Mouse (Mus musculus): ENCODE results near the gene Cbx4. TPM values are rescaled to one million over a fixed set of nuclear protein-coding genes. Genes with fewer than 3 reads are reported as not detected.
A peak's percentile ranks its signal among the peaks of the same experiment; 100 is the strongest.

Gene Cbx4
- 1 to 10 TPM; 6.2 to 9.1 TPM for total RNA-seq (2021)
- long read RNA-seq, experiment 1, full-length matches to known transcripts: 13 of 18 reads
- long read RNA-seq, experiment 1, partial matches to known transcripts: 0 of 18 reads
- long read RNA-seq, experiment 1, other reads (novel, unspliced or antisense): 5 of 18 reads
- long read RNA-seq, experiment 2, full-length matches to known transcripts: 10 of 13 reads
- long read RNA-seq, experiment 2, partial matches to known transcripts: 1 of 13 reads
- long read RNA-seq, experiment 2, other reads (novel, unspliced or antisense): 2 of 13 reads

GRCm38 (mm10) chr11:119086144-119086971, at the start of gene Cbx4:
TSS of gene Cbx4 (minus strand) at chr11:119086221.
- DNase-seq: peak; percentile 90

DNA sequence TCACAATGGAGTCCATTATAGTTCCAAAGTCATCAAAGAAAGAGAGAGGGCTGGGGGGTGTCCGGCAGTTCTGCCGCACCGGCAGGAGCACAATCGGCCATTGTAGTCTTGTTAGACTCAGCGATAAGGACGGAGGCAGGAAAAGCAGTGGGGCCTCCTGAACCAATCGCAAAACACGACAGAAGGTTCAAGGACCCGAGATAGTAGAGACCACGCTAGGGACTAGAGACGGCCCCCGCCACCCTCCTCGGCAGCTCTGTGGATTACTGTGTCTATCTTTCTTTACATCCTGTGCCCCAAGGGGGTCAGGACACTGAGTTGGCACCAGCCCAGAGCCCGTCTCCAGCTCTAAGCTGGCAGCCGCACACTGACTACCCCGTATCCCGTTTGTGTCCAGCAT, 48.6 kb upstream of the Cbx4 start:
- DNase-seq: no peak

DNA sequence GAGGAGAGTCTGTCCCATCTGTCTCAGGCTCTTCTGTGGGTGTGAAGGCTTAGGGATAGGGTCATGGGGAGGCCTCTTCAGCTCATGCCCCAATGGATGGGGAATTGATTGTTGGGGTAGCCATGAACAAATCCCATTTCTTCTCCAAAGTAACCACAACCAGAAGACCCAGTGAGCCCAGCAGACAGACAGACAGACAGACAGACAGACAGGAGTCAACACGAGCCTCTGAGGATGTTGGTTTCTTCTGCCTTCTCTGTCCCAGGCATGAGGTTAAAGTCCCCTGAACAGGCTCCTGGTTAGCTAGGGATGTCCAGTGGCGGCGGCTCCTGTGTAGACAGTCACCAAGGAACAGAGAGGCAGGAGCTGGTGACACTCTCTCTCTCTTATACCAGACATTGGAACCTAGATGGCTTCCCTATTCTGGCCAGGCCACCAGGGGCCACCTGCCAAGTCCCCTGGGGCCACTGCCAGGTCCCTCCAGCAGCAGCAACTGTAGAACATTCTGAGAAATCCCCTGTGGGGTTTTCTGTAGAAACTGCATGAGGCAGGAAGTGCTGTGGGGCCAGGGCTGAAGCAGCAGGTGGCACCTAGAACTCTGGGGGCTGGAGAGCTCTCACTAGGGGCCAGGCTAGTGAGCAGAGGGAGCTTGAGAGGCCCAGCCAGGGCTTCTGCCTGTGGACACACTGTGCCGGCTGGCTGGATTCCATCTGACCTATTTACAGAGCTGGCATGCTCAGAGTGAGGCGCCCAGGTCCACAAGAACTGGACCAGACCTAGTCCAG, 47.6 kb upstream of the Cbx4 start:
- peak; percentile 63 for DNase-seq

- no peak for DNase-seq
Measured at GRCm38 (mm10) chr11:119132198-119133035, 46.4 kb upstream of the Cbx4 start.

DNA sequence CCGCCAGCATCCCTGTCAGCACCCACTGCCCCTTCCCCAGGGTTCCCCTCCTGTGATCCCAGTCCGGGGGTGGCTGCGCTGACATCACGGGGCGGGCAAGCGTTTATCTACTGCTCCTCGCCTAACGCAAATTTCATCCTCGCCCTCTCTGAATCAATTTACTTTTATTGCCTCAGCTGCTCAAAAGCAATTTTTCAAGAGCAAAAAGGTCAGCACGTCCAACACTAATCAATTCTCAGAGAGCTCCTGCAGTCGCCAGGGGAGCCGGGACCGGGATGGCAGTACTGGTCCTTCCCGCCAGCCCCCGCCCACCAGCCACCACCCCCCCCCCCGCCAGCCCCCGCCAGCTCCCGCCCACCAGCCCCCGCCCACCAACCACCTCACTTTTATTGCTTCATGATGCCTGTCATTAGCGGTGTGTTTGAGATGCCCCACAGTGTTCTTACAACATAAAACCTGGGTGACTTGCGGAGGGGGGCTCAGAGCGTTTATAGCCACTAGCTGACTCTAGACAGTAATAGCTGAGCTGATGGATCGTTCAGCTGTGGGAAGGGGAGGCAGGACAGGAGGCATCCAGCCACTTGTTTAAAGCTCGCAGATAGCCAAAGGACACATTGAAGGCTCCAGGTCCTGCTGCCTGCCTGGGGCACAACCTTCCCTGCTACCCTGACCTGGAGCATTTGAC, 44.2 kb upstream of the Cbx4 start:
- no peak for DNase-seq

- no peak for DNase-seq
Measured at GRCm38 (mm10) chr11:119129281-119130058, 43.4 kb upstream of the Cbx4 start.

DNA sequence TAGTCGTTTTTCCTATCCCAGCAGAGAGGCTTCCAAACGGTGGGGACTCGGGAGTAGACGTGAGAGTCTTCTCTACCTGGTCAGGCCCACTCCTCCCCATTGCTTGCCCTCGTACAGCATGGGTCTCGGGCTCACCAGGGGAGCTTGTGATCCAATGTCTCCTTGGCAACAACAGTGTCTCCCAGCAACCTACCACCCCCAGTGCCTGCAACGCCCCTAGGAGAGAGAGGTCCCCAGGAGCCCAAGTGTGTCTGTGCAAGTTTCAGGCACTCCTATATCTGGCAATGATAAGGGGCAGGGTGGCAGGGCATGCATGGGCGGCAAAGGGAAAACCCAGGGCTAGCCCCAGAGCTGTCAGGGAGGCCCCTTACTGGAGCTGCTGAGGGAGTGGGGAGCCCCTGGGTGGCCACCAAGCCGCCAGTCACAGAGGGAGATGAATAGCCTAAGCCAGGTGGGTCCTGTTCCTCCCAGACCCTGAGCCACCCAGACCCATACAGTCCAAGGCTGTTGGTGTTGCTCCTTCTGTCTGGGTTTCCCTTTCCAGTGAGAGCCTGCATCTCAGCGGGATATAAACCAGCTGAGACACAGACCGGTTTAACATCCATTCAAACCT, 42.8 kb upstream of the Cbx4 start:
- DNase-seq: no peak

- peak; percentile 64 for DNase-seq
Measured at GRCm38 (mm10) chr11:119127686-119128473, 41.9 kb upstream of the Cbx4 start.

DNA sequence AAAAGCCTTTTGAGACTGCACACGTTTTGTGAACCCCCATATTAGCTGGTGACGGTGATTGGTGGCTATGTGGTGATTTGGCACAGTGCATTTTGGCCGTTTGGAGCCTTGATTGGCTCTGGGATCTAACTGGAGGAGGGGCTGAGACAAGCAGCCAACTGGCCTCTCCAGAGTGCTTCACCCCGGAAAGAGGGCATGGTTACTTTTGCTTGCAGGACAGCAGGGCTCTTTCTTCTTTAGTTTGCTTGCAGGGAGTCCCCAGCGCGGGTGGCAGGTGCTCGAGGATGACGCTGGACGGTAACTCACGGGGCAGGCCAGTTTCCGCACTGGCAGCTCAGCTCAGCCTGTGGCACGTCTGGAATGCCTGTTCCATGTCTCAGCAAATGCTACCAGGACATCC, 41.1 kb upstream of the Cbx4 start:
- peak; percentile 26 for DNase-seq

DNA sequence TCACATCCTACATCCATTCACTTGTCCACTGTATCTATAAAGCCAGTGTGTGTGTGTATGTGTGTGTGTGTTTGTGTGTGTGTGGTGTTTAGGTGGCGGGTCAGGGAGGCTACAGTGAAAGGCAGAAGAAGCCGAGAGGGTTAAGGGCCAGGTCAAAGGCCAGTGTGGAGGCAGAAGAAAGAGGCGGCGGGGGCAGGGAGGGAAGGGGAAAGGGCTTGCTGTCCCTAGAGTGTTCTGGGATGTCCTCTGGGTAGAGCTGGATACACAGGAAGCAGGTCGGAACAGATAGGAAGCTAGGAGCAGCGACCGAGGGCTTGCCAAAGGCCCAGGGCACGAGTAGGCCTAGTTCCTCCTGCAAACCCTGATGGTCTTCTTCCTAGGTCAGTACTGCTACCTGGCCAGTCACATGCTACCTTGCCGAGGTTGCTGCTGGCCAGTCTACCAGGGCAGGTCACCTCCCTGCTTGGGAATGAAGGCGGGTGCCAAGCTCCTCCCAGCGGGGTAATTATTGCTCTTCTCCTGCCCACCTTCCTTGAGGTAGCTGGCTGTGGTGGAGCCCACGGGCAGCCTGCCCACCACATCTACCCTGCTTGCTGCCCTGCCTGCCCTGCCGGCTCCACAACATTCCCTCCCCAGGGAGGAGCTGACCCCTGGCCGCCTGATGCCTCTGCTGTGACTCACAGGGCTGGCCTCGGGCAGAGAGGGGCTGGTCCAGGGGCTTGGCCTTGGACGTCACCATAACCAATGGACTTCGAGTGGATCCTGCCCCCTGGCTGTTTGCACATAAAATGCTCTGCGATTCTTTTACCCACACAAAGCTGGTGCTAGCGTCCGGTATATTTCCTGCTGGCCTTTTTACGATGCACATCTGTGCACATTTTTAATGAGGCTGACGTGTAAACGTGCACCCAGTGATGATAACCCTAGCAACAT, 40.2 kb upstream of the Cbx4 start:
- DNase-seq: peak; percentile 75

- peak; percentile 47 for DNase-seq
Measured at GRCm38 (mm10) chr11:119124536-119124935, 38.5 kb upstream of the Cbx4 start.

- no peak for DNase-seq
Measured at GRCm38 (mm10) chr11:119123522-119124319, 37.7 kb upstream of the Cbx4 start.

DNA sequence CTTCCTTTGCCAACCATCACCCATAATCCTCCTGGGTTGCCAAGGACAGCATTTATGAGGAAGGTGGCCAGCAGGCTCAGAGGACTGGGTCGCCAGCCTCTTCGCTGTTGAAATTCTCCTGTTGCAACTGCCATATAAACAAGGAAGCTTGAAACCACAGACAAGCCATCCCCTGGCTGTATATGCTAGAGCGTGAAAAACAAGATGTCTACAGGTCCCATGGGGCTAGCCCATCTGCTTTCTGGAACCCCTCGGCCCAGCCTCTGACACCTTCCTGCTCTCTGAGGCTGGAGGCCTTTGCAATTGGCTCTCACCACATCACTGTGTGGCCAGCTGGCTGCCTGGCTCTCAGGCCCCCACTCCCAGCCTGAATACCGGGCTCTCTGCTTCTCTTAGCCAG, 36.4 kb upstream of the Cbx4 start:
- no peak for DNase-seq

DNA sequence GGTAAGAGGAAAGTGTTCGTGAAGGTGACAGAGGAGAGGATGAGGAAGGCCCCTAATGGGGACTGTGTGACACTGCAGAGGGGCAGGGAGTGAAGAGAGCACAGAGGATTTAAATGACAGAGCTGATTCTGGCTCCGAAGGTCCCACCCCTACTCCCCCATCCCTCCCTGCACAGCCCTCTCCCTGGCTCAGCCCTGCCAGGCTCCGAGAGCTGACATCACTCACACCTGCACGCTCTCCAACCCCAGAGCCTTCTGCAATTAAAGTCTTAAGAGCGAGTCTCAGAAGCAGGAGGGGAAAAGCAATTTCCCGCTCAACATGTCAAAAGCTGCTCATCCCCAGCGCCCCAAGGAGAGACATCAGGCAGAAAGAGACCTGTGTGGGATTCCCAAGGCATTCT, 32.9 kb upstream of the Cbx4 start:
- no peak for DNase-seq

- DNase-seq: no peak
Measured at GRCm38 (mm10) chr11:119117945-119118344, 31.9 kb upstream of the Cbx4 start.

DNA sequence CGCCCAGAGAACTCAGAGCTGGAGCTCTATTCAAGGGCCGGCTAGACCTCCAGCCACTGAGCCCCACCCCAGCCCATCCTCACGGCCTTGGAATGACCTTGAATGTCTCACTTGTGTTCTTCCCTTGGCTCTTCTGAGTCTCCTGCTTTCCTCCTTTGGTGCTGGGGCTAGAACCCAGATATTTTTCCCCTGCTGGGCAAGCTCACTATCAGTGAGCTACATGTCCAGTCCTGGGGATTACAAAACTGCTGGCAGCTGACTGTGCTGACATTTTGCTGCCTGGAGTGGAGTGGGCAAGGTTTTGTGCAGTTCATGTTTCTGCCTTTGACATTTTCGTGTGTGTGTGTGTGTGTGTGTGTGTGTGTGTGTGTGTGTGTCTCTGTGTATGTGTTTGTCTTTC, 31.0 kb upstream of the Cbx4 start:
- no peak for DNase-seq

- DNase-seq: no peak
Measured at GRCm38 (mm10) chr11:119112721-119113120, 26.7 kb upstream of the Cbx4 start.

Measured in gastrocnemius, postnatal 10 days (tissue).